Comparison of ENCODE assay signal across 17 mouse cellular contexts in the genomic region with DNA sequence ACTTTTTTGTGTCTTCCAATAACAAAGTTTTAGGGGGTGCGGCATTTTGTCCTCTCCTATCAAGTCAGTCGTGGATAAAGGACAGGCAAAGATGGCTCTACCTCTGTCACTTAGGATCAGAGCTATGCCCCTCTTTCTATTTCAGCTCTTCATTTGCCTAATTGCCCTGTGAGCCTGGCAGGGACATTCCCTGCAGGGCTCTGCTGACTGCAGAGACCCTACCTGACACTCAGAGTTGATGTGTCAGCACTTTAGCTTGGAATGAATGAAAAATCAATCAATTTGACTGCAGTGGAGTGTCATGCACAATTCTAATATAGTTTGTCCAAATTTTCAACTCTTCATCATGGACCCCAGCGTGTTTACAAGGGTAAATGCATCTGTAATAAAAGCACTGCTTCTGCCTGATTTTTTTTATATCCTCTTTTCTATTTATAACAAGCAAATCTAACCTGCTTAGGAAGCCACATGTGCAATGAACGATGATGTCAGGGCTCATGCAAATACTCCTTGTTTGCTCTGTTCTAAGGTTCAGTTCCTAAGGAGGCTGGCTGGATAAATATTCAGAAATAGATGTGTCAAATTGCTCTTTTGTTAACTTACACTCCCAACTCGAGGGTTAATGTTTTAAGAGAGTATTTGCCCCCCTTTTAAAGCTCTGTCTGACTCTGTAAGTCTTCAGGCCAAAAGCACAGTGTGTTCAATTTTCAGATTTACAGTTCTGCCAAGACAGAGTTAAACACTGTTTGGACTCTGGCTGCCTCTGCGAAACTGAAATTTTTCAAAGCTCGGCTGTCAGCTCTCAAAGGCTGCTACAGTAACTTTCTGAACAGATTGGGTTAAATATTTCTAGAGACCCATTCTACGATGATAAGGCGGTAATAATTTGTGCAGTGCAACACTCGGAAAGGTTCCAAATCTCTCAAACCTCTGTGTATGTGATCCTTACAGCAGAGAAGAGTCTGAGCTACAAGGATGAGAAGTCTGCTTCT. TPM values are rescaled to one million over a fixed set of nuclear protein-coding genes. Genes with fewer than 3 reads are reported as not detected.
DNase-seq lines count a peak whose midpoint lies in the region; ATAC-seq lines count a peak whose summit lies in the region.
"Had no signal": no experiment of that assay in that cellular context is flagged by ENCODE, and none has a peak within 500 bp of the region (broad histone marks: within the 10 kb centered on the region; RNA-seq: fewer than 3 reads in every experiment).

No protein-coding gene starts in this region.

- no peaks in the 10 kb centered on the region for H3K36me3 ChIP-seq in heart, embryonic 16.5 days (ENCODE audit: control insufficient read depth, insufficient read depth)
- H3K36me3 ChIP-seq in liver, embryonic 15.5 days (replicated peaks), result no peaks in the 10 kb centered on the region
- no peaks in the 10 kb centered on the region for H3K36me3 ChIP-seq in liver, embryonic 12.5 days
- H3K36me3 ChIP-seq in intestine, embryonic 16.5 days (ENCODE audit: control insufficient read depth, insufficient read depth, low read length), result no peaks in the 10 kb centered on the region
- H3K36me3 ChIP-seq in limb, embryonic 10.5 days, result no peaks in the 10 kb centered on the region
- H3K36me3 ChIP-seq: G1E had no signal

- intact Hi-C loops in heart, postnatal 14 days (cut with DNase I), result no loop called here

- H3K27me3 ChIP-seq in heart, embryonic 16.5 days (ENCODE audit: control insufficient read depth, insufficient read depth, low read length), result no peaks in the 10 kb centered on the region
- no peaks in the 10 kb centered on the region for H3K27me3 ChIP-seq in liver, embryonic 15.5 days
- no peaks in the 10 kb centered on the region for H3K27me3 ChIP-seq in liver, embryonic 12.5 days (replicated peaks)
- no peaks in the 10 kb centered on the region for H3K27me3 ChIP-seq in intestine, embryonic 16.5 days (replicated peaks; ENCODE audit: control insufficient read depth, insufficient read depth, low read length)
- no peaks in the 10 kb centered on the region for H3K27me3 ChIP-seq in limb, embryonic 10.5 days (ENCODE audit: low read depth, poor library complexity, severe bottlenecking)

- H3K4me3 ChIP-seq in heart, embryonic 16.5 days (ENCODE audit: low read length), result no peak overlapping the region
- H3K4me3 ChIP-seq in liver, embryonic 15.5 days (replicated peaks), result no peak overlapping the region
- H3K4me3 ChIP-seq in liver, embryonic 12.5 days, result no peak overlapping the region
- peak overlapping the region; percentile 18 for H3K4me3 ChIP-seq in intestine, embryonic 16.5 days (ENCODE audit: low read length)
- no peak overlapping the region for H3K4me3 ChIP-seq in limb, embryonic 10.5 days

- H3K4me2 ChIP-seq in heart, embryonic 16.5 days (ENCODE audit: low read depth, low read length), result peak overlapping the region; percentile 18; the same call in 1 of the 2 replicates
- peak overlapping the region; percentile 5; the same call in 1 of the 2 replicates for H3K4me2 ChIP-seq in liver, embryonic 15.5 days
- H3K4me2 ChIP-seq in liver, embryonic 12.5 days, result no peak overlapping the region
- H3K4me2 ChIP-seq in intestine, embryonic 16.5 days (ENCODE audit: low read depth, low read length), result peak overlapping the region; percentile 34

- 45% methylated on average over 10 of the region's 10 CpGs for WGBS in heart, embryonic 16.5 days
- 52% methylated on average over 10 of the region's 10 CpGs for WGBS in liver, embryonic 15.5 days (ENCODE audit: insufficient replicate concordance)
- WGBS in liver, embryonic 12.5 days (ENCODE audit: insufficient replicate concordance), result 59% methylated on average over 10 of the region's 10 CpGs
- WGBS in intestine, embryonic 16.5 days, result 33% methylated on average over 10 of the region's 10 CpGs
- WGBS in limb, embryonic 10.5 days, result 78% methylated on average over 10 of the region's 10 CpGs

- no peaks in the 10 kb centered on the region for H3K4me1 ChIP-seq in heart, embryonic 16.5 days (ENCODE audit: control insufficient read depth, insufficient read depth, low read length)
- no peaks in the 10 kb centered on the region for H3K4me1 ChIP-seq in liver, embryonic 15.5 days (replicated peaks)
- no peaks in the 10 kb centered on the region for H3K4me1 ChIP-seq in liver, embryonic 12.5 days
- peaks cover 14% of the 10 kb centered on the region for H3K4me1 ChIP-seq in intestine, embryonic 16.5 days (ENCODE audit: control insufficient read depth, insufficient read depth, low read length)
- H3K4me1 ChIP-seq in limb, embryonic 10.5 days, result no peaks in the 10 kb centered on the region

- no peak overlapping the region for H3K27ac ChIP-seq in heart, embryonic 16.5 days (ENCODE audit: low read length)
- no peak overlapping the region for H3K27ac ChIP-seq in liver, embryonic 15.5 days (replicated peaks)
- no peak overlapping the region for H3K27ac ChIP-seq in liver, embryonic 12.5 days
- H3K27ac ChIP-seq in intestine, embryonic 16.5 days (ENCODE audit: low read length), result no peak overlapping the region; the same call in 1 of the 2 replicates
- no peak overlapping the region for H3K27ac ChIP-seq in limb, embryonic 10.5 days
- H3K27ac ChIP-seq: macrophage had no signal

- no peak for ATAC-seq in heart, embryonic 16.5 days (replicated peaks; ENCODE audit: extremely low read depth, insufficient read depth, low FRiP score)
- ATAC-seq in liver, embryonic 15.5 days (ENCODE audit: insufficient read depth), result no peak
- ATAC-seq in liver, embryonic 12.5 days, result no peak
- peak; percentile 66 for ATAC-seq in intestine, embryonic 16.5 days

- H3K9ac ChIP-seq in heart, embryonic 16.5 days (ENCODE audit: low read length), result no peak overlapping the region
- H3K9ac ChIP-seq in liver, embryonic 15.5 days, result no peak overlapping the region
- no peak overlapping the region for H3K9ac ChIP-seq in liver, embryonic 12.5 days
- no peak overlapping the region for H3K9ac ChIP-seq in intestine, embryonic 16.5 days (ENCODE audit: low read depth, low read length)

- no peaks in the 10 kb centered on the region for H3K9me3 ChIP-seq in heart, embryonic 16.5 days (replicated peaks; ENCODE audit: control insufficient read depth, low read length)
- no peaks in the 10 kb centered on the region for H3K9me3 ChIP-seq in liver, embryonic 15.5 days (replicated peaks)
- H3K9me3 ChIP-seq in liver, embryonic 12.5 days (replicated peaks), result no peaks in the 10 kb centered on the region
- no peaks in the 10 kb centered on the region for H3K9me3 ChIP-seq in intestine, embryonic 16.5 days (ENCODE audit: control insufficient read depth, low read length)
- no peaks in the 10 kb centered on the region for H3K9me3 ChIP-seq in limb, embryonic 10.5 days (replicated peaks)
- H3K9me3 ChIP-seq: G1E had no signal

- DNase-seq in heart, postnatal 14 days, result no peak
- peak; percentile 84 for DNase-seq in A20 (ENCODE audit: low read depth, low spot score)
- DNase-seq in limb, embryonic 10.5 days (ENCODE audit: low spot score), result no peak
- no peak for DNase-seq in cerebellum, adult 18-20 months
- DNase-seq: adrenal gland, adult 8-10 months; B cell, adult 2 months; cerebellum, postnatal 10 days; heart, adult 11 months; heart, postnatal 10 days; layer of hippocampus, adult 9-11 months had no signal

RNA-seq across cellular contexts. Expression of a gene that starts 44.4 kb away (rescaled TPM):
- 2.8 and 3.4 TPM in 2 replicates for polyA plus RNA-seq in heart, embryonic 16.5 days (2015; fragmentation: Nextera tagmentation; extraction: Ambion mirVana)
- under 1 TPM; 0.44 to 0.45 TPM for total RNA-seq in heart, postnatal 14 days (2021)
- polyA plus RNA-seq in liver, embryonic 15.5 days (2015; fragmentation: Nextera tagmentation; extraction: Ambion mirVana), result 0.52 and 0.94 TPM in 2 replicates
- 0.77 and 1.2 TPM in 2 replicates for polyA plus RNA-seq in liver, embryonic 12.5 days (2016; fragmentation: Nextera tagmentation; extraction: Ambion mirVana)
- polyA plus RNA-seq in intestine, embryonic 16.5 days (2015; fragmentation: Nextera tagmentation; extraction: Ambion mirVana), result 3.7 and 4.0 TPM in 2 replicates
- 17.1 and 19.9 TPM in 2 replicates for polyA plus RNA-seq in limb, embryonic 10.5 days (2016; fragmentation: Nextera tagmentation; extraction: Ambion mirVana)
- total RNA-seq: neutrophil, adult 5-6 weeks had no signal
- polyA plus RNA-seq: G1E, macrophage had no signal
